Mouse (Mus musculus) megakaryocyte, adult 5-6 weeks (primary cell): ENCODE results near the gene Micu1. TPM values are rescaled to one million over a fixed set of nuclear protein-coding genes. Genes with fewer than 3 reads are reported as not detected.

ENCODE experiments used
- ATAC-seq: 2 replicates; pipeline ENCODE4 v1.8.0; 2016; ENCODE audit warnings: mild to moderate bottlenecking, inconsistent platforms; ENCODE audit not compliant: poor library complexity, severe bottlenecking
- total RNA-seq, 2 experiments: library from RNA; stranded (forward) in 1 of 2; stranded (reverse) in 1 of 2; fragments of 153-499, 151-499 nt in 1 of 2; fragments of 221-1000, 200-1000 nt in 1 of 2; gene quantifications; 2 replicates each; pipeline versions ENCODE4 v1.2.3 to v1.2.4; 2015 to 2017

The Micu1 gene
- total RNA-seq, 2 experiments from 2014 or later = 29.7 to 42.2 TPM

GRCm38 (mm10) chr10:59899341-59900173, 197.3 kb downstream of the Micu1 start:
- ATAC-seq = peak; percentile 81

DNA sequence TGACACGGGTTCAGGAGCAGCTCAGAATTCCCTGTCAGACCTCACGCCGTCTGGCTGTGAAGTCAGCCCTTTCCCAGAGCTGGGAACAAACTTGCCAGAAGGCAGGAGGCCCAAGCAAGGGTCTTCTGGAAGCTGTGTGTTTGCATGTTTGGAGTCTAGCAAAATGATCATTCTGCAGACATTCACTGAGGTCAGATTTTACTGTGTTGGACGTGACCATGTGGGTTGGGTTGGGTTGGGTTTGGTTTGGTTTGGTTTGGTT, 197.8 kb downstream of the Micu1 start:
- no peak for ATAC-seq

- no peak for ATAC-seq
These were observed 198.7 kb downstream of the Micu1 start for GRCm38 (mm10) chr10:59900939-59901338.

DNA sequence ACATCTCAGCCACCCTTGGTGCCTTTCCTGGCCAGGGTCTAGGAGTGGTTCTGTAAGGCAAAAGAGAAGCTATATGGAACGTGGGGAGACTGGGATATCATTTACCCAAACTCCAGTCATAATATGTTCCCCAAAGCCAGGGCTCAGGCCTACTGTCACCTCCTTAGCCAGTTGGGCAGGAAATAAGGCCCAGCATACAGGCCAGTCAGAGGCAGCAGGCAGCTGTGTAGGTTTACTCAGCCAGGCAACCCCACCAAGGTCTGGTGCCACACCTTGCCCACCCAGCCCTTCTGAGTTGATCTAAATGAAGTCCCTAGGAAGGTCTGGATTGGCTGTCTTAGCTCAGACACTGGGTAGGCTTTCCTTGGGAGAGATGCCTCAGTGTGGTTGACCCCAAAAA, 199.2 kb downstream of the Micu1 start:
- no peak for ATAC-seq

GRCm38 (mm10) chr10:59901986-59902605, 199.8 kb downstream of the Micu1 start:
- ATAC-seq = no peak

GRCm38 (mm10) chr10:59902606-59902990, 200.3 kb downstream of the Micu1 start:
- ATAC-seq = no peak

GRCm38 (mm10) chr10:59903170-59903569, 200.9 kb downstream of the Micu1 start:
- ATAC-seq = no peak

- no peak for ATAC-seq
These were observed 204.9 kb downstream of the Micu1 start for GRCm38 (mm10) chr10:59907080-59907609.

DNA sequence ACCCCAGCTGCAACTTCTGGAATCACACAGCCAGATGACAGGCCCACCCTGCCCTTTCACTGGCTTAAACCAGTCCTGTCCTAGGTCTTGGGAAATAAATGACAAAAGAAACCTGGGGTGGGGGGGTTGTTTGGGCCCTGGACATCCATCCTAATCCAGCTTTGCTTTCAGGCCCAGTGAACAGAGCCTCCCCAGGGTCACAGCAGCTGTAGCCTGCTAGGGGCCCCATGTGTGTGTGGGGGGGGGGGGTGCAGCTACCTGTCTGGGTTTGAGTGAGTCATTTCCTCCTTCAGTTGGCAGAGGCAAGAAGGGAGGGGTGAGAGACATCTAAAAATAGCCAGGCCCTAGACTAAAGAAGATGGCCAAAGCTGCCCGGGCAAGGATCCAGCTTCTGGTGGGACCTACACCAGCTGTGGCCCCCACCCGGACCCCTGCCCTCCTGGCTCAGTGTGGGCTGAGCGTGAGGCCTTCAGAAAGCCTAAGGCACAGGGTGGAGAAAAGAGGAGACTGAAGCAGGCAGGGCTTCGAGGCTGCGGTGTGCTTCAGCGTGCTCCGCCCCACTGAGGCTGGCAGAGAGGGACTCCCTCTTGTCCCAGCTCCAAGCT, 205.5 kb downstream of the Micu1 start:
- peak; percentile 62 for ATAC-seq

- ATAC-seq = no peak
These were observed 206.6 kb downstream of the Micu1 start for GRCm38 (mm10) chr10:59908776-59909315.

- ATAC-seq = no peak
These were observed 207.1 kb downstream of the Micu1 start for GRCm38 (mm10) chr10:59909357-59909847.

DNA sequence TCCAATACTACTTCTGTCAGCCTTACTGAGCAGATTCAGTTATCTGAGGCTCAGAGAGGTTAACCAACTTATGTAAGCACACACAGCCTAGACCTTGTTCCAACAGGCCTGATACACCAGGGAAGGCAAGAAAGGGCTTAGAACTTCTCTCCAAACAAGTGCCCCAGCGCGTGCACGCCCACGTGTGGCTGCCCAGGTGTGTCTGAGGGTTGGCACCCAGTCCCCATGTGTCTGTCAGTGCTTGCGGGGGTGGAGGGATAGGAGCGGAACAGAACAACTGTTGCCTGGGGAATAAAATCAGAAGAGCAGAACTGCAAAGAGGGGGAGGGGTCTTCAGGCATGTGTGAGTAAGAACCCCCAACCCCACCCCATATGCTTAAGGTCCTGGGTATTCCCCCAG, 208.8 kb downstream of the Micu1 start:
- ATAC-seq = no peak

DNA sequence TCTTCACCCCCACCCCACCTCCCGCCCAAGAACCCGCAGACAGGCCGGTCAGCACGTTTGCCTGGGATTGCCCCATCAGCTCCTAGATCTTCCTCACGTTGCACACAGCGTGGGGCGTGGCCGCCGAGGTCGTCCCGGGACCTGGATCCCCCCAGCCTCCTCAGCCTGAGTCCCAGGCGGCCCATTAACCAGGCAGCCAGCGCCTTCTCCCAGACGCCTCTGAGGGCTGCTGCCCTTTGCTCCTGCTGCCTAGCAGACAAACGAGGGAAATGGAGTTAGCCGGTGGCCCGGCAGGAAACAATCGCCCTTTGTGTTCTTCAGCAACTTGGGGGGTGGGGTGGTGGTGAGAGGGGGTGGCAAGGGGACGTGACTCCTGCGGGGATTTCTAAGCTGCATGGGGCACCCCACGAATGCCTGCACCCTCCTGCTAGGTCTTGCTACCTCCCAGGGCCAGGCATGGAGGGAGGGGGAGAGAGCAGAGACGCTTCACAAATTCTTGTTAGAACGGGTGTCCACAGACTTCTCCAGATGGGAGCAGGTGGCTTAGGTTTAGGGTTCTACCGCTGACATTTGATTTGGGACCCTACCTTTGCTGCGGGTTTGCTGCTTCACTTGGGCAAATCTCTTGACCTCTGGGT, 209.4 kb downstream of the Micu1 start:
- ATAC-seq = no peak

Other genes with a start within 250 kb of the Micu1 start
- not detected in 2 replicates for gene Gm10322, start 86.4 kb upstream of the Micu1 start, total RNA-seq (2015)
- gene Gm10322, start 86.4 kb upstream of the Micu1 start, total RNA-seq (2017) = not detected in 2 replicates
- 16.7 and 17.0 TPM in 2 replicates for gene Mcu, start 85.8 kb upstream of the Micu1 start, total RNA-seq (2015)
- gene Mcu, start 85.8 kb upstream of the Micu1 start, total RNA-seq (2017) = 26.3 and 28.6 TPM in 2 replicates
- gene Dnajb12, start 177.1 kb downstream of the Micu1 start, total RNA-seq (2015) = 21.9 and 26.0 TPM in 2 replicates
- gene Dnajb12, start 177.1 kb downstream of the Micu1 start, total RNA-seq (2017) = 17.3 and 18.5 TPM in 2 replicates
- 2.2 and 2.4 TPM in 2 replicates for gene Ddit4, start 249.4 kb downstream of the Micu1 start, total RNA-seq (2015)
- gene Ddit4, start 249.4 kb downstream of the Micu1 start, total RNA-seq (2017) = 0.94 and 1.2 TPM in 2 replicates